Mouse (Mus musculus) adrenal gland, postnatal 10 days (tissue): ENCODE results near the gene Bicd1. TPM values are rescaled to one million over a fixed set of nuclear protein-coding genes. Genes with fewer than 3 reads are reported as not detected.
A peak's percentile ranks its signal among the peaks of the same experiment; 100 is the strongest.
"Not testable (repeated sequence)": the region's sequence is repeated elsewhere in the genome, so short reads cannot be mapped to it uniquely, and the experiment has no call there.

ENCODE experiments used
- DNase-seq: peaks from one replicate; pipeline ENCODE4 v3.0.0; 2021; ENCODE audit warnings: mixed read lengths
- long read RNA-seq, 2 experiments: library from polyadenylated mRNA; stranded (forward); transcript quantifications; one replicate each; pipeline ENCODE4 v2.0.0; 2021
- total RNA-seq, 2 experiments: library from RNA; stranded (reverse); gene quantifications; 2 replicates each; pipeline ENCODE4 v1.2.3; 2021

The Bicd1 gene
- 1 to 10 TPM; 5.4 to 5.5 TPM for total RNA-seq
- long read RNA-seq, experiment 1, full-length matches to known transcripts, result 1 of 1 reads
- long read RNA-seq, experiment 1, partial matches to known transcripts, result 0 of 1 reads
- long read RNA-seq, experiment 1, other reads (novel, unspliced or antisense), result 0 of 1 reads
- long read RNA-seq, experiment 2, partial matches to known transcripts, result 0 of 1 reads
- long read RNA-seq, experiment 2, other reads (novel, unspliced or antisense), result 1 of 1 reads

- peak; percentile 79 for DNase-seq
These were observed at the start of gene Bicd1 for GRCm38 (mm10) chr6:149408833-149409332. Gene Bicd1 (plus strand): TSS chr6:149408886.

- not testable (repeated sequence) for DNase-seq
These were observed 46.2 kb upstream of the Bicd1 start for GRCm38 (mm10) chr6:149362533-149362932.

- DNase-seq, result not testable (repeated sequence)
These were observed 42.7 kb upstream of the Bicd1 start for GRCm38 (mm10) chr6:149365975-149366374.

GRCm38 (mm10) chr6:149366403-149366802 lies 42.3 kb upstream of the Bicd1 start:
- DNase-seq, result no peak

- DNase-seq, result peak; percentile 80
These were observed 33.7 kb upstream of the Bicd1 start for GRCm38 (mm10) chr6:149374986-149375457.

- DNase-seq, result no peak
These were observed 25.2 kb upstream of the Bicd1 start for GRCm38 (mm10) chr6:149383531-149383930.

GRCm38 (mm10) chr6:149386389-149386788 lies 22.3 kb upstream of the Bicd1 start:
- DNase-seq, result no peak

- not testable (repeated sequence) for DNase-seq
These were observed 19.1 kb upstream of the Bicd1 start for GRCm38 (mm10) chr6:149389626-149390025.

- DNase-seq, result no peak
These were observed 9.3 kb upstream of the Bicd1 start for GRCm38 (mm10) chr6:149399396-149399795.

- DNase-seq, result peak; percentile 14
These were observed 655 bp downstream of the Bicd1 start for GRCm38 (mm10) chr6:149409341-149409740.

- no peak for DNase-seq
These were observed 1.2 kb downstream of the Bicd1 start for GRCm38 (mm10) chr6:149409845-149410244.

- DNase-seq, result no peak
These were observed 4.6 kb downstream of the Bicd1 start for GRCm38 (mm10) chr6:149413256-149413655.

- DNase-seq, result no peak
These were observed 16.1 kb downstream of the Bicd1 start for GRCm38 (mm10) chr6:149424748-149425147.

- no peak for DNase-seq
These were observed 30.5 kb downstream of the Bicd1 start for GRCm38 (mm10) chr6:149439140-149439539.

- no peak for DNase-seq
These were observed 34.2 kb downstream of the Bicd1 start for GRCm38 (mm10) chr6:149442884-149443283.

- no peak for DNase-seq
These were observed 37.2 kb downstream of the Bicd1 start for GRCm38 (mm10) chr6:149445854-149446253.

- no peak for DNase-seq
These were observed 48.6 kb downstream of the Bicd1 start for GRCm38 (mm10) chr6:149457324-149457723.

GRCm38 (mm10) chr6:149460971-149461370 lies 52.3 kb downstream of the Bicd1 start:
- DNase-seq, result no peak

- DNase-seq, result no peak
These were observed 62.8 kb downstream of the Bicd1 start for GRCm38 (mm10) chr6:149471477-149471876.

GRCm38 (mm10) chr6:149472441-149472840 lies 63.8 kb downstream of the Bicd1 start:
- not testable (repeated sequence) for DNase-seq

- DNase-seq, result not testable (repeated sequence)
These were observed 73.2 kb downstream of the Bicd1 start for GRCm38 (mm10) chr6:149481868-149482267.

GRCm38 (mm10) chr6:149494662-149495061 lies 86.0 kb downstream of the Bicd1 start:
- no peak for DNase-seq

- no peak for DNase-seq
These were observed 87.2 kb downstream of the Bicd1 start for GRCm38 (mm10) chr6:149495925-149496324.
